Mouse (Mus musculus) mouse embryonic stem cell (cell line): Measurements from ENCODE around the gene Cidec.

ENCODE experiments used
- in situ Hi-C, 2 experiments: fragments of 300-500 bp; cut with MboI; formaldehyde crosslinking; loops; 1 replicate in 1 of 2; 3 replicates in 1 of 2; pipeline ENCODE4 v1.14.3; 2019 to 2020; ENCODE audit warnings: low sequenced_read_pairs in 2 of 2, low pct_unique_long_range_greater_than_20kb in 1 of 2, mixed read lengths in 1 of 2; ENCODE audit not compliant: unreplicated experiment in 1 of 2

Gene Cidec

GRCm38 (mm10) chr6:113435664-113436205, at the start of gene Cidec:
Gene Cidec, minus strand, starts transcription at chr6:113435760.
- in situ Hi-C loops, result no loop called here

DNA sequence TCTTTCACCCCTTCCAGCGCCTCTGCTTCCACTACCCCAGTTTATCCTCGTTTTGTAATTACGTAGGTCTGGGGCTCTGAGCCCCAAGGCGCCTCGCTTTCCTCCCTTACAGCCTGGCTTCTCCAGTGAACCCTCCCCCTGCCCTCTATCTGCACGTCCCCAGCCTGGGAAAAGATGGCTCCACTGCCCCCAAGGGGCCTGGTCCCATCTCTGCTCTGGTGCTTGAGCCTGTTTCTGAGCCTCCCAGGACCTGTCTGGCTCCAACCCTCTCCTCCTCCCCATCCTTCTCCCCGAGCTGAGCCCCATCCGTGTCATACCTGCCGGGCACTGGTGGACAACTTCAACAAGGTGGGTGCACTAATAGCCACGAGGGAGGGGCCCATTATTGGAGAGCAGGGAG, 48.2 kb upstream of the Cidec start:
- in situ Hi-C loops, result no loop called here

DNA sequence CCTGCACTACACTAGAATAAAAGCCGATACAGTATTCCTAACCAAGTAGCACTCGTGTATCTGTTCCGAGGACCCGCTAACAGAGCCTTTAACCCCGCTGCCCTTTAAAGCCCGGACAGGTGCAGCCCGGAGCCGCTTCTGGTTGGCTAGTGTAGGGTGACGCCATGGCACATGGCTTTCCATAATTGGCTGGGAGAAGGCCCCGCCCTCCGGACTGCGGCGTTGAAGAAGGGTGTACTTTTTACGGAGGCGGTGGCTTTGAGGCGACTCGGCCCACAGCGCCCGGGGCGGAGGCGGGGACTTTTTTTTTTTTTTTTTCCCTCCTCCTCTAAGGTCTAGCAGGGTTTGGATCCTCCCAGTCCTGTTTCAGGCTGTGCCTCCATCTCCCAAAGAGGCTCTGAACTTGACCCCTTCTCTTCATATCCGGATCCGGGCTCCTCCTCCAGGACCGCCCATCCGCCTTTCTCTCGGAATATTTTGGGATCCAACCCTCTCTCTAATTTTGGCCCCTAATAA, 47.6 kb upstream of the Cidec start, which contains the start of gene Creld1:
Gene Creld1 (plus strand): TSS at position 198 of the 516 bp plus-strand sequence.
- in situ Hi-C loops, result no loop called here

DNA sequence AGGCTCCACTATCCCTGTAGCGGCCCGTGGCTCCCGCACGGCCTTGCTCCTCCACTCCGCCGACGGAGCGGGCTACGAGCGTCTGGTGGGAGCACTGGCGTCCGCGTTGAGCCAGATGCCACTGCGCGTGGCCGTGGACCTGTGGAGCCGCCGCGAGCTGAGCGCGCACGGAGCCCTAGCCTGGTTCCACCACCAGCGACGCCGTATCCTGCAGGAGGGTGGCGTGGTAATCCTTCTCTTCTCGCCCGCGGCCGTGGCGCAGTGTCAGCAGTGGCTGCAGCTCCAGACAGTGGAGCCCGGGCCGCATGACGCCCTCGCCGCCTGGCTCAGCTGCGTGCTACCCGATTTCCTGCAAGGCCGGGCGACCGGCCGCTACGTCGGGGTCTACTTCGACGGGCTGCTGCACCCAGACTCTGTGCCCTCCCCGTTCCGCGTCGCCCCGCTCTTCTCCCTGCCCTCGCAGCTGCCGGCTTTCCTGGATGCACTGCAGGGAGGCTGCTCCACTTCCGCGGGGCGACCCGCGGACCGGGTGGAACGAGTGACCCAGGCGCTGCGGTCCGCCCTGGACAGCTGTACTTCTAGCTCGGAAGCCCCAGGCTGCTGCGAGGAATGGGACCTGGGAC, 47.0 kb upstream of the Cidec start:
- in situ Hi-C loops, result no loop called here

DNA sequence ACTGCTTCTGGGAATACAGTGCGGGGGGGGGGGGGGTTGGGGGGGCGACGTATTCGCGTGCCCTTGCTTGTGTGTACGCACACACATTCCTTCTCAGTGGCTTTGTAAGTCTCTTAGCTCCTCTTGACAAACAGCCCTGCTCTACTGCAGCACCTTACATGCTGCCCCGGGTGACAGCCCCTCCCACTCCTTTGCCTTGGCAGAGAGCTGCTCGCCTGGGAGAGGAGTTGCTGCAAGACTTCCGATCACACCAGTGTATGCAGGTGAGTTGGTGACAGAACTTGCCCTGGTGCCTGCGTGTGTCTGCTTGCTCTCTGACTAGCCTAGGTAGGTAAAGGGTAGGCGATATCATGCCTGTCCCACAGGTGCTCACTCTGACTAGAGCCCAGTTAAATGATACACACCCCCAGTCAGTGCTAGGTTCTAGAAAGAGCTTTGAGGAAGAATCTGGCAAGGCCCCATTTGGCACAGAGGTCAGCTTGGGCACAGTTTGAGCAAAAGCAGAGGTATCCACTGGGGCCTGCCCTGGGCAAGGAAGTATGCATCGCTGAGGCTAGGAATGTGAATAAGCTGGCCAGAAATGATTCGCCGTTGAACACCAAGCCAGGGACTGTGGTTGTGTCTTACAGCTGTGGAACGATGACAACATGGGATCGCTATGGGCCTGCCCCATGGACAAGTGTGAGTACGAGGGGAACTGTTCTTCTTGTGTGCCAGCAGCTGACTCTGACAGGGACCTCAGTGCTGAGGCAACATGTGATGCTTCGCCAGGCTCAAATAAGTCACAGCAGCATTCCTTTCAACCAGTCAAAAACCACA, 45.2 kb upstream of the Cidec start:
- in situ Hi-C loops, result no loop called here

- in situ Hi-C loops, result no loop called here
Observed at GRCm38 (mm10) chr6:113478906-113479305, 43.3 kb upstream of the Cidec start.

- in situ Hi-C loops, result no loop called here
Observed at GRCm38 (mm10) chr6:113477353-113477752, 41.8 kb upstream of the Cidec start.

DNA sequence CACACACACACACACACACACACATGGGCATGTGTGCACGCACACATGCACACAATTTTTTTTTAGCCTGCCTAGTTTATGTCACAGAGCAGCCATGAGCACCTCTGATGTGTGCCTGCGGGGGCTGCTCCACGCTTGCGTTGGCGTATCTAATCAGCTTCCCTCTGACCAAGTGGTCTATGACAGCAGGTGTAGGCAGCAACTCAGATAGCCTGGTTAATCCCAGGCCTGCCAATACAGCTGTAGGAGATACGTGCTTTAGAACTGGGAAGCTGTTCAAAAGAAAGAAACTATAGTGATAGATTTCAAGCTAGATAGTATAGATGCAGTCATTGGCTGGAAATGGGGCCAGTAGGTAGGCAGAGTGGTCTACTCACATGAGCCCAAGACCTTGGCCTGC, 38.2 kb upstream of the Cidec start:
- in situ Hi-C loops, result no loop called here

- in situ Hi-C loops, result no loop called here
Observed at GRCm38 (mm10) chr6:113473246-113473645, 37.7 kb upstream of the Cidec start.

DNA sequence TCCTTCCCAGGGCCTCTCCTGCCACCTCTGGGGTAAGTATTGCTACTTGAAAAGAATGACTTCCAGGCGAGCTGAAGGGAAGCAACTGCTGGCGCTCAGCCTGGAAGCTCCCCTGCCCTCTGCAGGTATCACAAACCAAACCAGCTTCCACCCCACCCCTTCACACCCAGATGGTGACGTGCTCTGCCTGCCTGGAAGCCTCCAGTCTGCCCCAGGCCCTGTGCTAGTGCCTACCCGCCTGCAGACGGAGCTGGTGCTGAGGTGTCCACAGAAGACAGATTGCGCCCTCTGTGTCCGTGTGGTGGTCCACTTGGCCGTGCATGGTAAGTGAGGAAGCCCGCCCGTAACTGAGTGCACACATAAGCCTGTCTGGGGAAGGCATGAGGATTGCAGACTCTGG, 36.5 kb upstream of the Cidec start:
- in situ Hi-C loops, result no loop called here

GRCm38 (mm10) chr6:113471297-113471936, 35.9 kb upstream of the Cidec start, which contains the start of gene Il17rc:
Gene Il17rc, plus strand, starts transcription at chr6:113471427.
- in situ Hi-C loops, result no loop called here

DNA sequence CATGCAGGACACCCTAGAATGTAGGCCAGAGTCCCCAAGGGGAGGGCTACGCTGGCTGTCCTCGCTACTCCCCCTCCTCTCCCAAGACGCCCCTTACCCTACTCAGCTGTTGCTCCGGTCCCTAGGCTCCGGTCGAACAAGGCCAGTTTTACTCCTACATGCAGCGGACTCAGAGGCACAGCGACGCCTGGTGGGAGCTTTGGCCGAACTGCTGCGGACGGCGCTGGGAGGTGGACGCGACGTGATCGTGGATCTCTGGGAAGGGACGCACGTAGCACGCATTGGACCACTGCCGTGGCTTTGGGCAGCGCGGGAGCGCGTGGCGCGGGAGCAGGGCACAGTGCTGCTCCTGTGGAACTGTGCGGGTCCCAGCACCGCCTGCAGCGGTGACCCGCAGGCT, 33.9 kb upstream of the Cidec start:
- in situ Hi-C loops, result no loop called here

DNA sequence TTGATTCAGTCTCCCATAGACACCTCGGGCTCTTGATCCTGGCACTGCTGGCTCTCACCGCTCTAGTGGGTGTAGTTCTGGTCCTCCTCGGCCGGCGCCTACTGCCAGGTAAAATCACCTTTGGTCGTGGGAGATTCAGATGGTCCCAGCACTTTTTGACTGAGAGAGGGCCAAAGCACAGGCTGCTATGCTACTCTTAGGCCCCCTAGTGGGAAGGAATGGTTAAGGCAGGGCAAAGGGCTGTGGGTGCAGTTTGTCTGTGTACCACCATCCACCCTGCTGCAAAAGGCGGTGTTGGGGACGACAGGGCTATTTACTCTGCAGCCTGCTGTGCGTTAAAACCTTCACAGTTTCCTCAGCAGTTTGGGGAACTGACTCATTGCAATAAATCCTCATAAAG, 33.5 kb upstream of the Cidec start:
- in situ Hi-C loops, result no loop called here

DNA sequence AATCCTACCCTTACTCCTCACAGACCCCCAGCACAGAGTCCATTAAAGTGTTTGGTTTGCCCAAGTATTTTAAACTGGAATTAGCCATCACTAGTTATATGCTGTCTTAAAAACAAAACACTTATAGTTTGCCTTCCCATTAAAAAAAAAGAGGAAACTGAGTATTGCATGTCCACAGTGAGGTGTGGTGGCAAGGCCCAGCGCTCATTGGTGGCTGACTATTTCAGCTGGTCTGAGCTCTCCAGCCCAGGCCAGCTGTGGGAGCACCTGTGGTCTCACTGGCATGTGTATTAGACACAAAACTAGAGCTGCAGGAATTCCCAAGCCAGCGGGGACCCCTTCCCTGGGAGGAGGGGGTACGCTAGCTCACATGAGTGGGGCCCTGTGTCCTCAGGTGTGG, 33.0 kb upstream of the Cidec start:
- in situ Hi-C loops, result no loop called here

DNA sequence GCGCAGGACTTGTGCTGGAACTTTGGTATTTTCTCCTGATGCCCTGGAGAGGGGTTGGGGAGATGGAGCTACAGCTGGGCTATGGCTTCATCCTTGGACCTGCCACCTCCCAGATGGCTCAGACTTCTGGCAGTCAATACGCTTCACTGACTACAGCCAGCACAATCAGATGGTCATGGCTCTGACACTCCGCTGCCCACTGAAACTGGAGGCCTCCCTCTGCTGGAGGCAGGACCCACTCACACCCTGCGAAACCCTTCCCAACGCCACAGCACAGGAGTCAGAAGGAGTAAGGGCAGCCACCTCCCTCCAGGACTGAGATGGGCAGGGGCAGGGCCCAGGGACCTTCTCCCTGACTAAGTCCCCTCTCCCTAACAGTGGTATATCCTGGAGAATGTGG, 30.0 kb upstream of the Cidec start:
- in situ Hi-C loops, result no loop called here

DNA sequence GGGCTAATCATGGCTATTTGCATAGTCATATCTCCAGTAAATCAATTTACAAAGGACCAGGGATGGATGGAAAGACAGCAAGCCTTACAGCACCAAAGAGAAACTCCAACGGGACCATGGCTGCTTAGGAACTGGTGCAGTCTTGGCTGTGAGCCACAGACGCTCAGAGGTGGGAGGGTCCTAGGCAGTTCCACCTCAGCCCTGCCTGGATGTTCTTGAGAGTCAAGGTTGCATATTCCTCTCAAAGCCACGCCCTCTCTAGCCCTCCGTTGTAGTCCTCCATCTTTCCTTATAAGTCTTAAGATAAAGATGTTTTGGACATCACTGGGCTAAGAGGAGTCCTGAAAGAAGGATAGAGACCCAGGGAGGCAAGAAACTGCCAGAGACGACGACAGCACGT, 28.5 kb upstream of the Cidec start:
- in situ Hi-C loops, result no loop called here

DNA sequence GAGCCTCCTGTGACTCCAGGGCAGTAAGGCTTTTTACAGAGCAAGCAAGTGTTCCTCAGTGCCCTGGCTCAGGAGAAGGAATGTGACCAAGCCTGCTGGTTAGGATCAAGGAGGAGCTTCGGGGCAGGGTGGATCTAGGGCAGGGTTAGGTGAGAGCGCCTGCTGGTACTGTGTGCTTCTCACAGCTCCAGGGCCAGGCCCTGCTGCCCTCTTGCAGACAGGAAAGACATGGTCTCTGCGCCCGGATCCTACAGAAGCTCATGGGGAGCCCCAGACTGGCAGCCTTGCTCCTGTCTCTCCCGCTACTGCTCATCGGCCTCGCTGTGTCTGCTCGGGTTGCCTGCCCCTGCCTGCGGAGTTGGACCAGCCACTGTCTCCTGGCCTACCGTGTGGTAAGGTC, 23.1 kb upstream of the Cidec start:
- in situ Hi-C loops, result no loop called here

DNA sequence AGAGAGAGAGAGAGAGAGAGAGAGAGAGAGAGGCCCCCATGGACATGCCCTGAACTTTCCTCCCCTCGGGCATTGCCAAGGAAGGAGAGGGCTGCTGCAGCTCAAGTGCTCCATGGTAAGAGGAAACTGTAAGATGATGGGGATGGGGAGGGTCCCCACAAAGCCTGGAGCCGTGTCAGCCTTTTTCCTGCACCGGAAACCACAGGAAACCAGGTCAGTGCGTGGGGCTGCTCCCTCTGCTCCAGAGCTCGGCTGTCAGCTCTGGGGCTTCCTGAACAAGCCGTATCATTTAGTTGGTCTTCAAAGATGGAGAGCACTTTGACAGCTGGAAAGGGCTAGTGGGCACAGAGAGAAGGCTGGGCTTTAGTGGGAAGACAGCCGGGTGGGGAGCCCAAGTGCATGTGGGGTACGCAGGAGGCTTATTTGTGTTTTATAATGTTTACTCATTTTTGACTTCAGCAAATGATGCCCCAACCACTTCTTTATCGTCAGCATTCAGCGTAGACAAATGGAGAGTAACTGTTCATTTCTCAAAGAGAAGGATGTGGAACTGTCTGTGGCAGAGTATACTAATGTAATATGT, 22.5 kb upstream of the Cidec start, which contains the start of gene Il17re:
Gene Il17re (plus strand): TSS at position 533 of the 583 bp plus-strand sequence.
- in situ Hi-C loops, result no loop called here

GRCm38 (mm10) chr6:113455007-113455406, 19.4 kb upstream of the Cidec start:
- in situ Hi-C loops, result no loop called here
